Mouse (Mus musculus): ENCODE data around the gene 2410004P03Rik.

Gene 2410004P03Rik

GRCm38 (mm10) chr12:17011100-17011870 is at the start of gene 2410004P03Rik:
Gene 2410004P03Rik (minus strand): TSS chr12:17011727.
- peak; percentile 86 for DNase-seq

- DNase-seq, result no peak
Measured at GRCm38 (mm10) chr12:17061183-17061722, 49.7 kb upstream of the 2410004P03Rik start.

- DNase-seq, result no peak
Measured at GRCm38 (mm10) chr12:17058490-17058889, 47.0 kb upstream of the 2410004P03Rik start.

- no peak for DNase-seq
Measured at GRCm38 (mm10) chr12:17057110-17057509, 45.6 kb upstream of the 2410004P03Rik start.

GRCm38 (mm10) chr12:17055766-17056165 is 44.2 kb upstream of the 2410004P03Rik start:
- no peak for DNase-seq

GRCm38 (mm10) chr12:17054691-17055090 is 43.2 kb upstream of the 2410004P03Rik start:
- DNase-seq, result no peak

GRCm38 (mm10) chr12:17052673-17053072 is 41.1 kb upstream of the 2410004P03Rik start:
- no peak for DNase-seq

GRCm38 (mm10) chr12:17051057-17051456 is 39.5 kb upstream of the 2410004P03Rik start:
- DNase-seq, result peak; percentile 35

GRCm38 (mm10) chr12:17049796-17050195 is 38.3 kb upstream of the 2410004P03Rik start:
- DNase-seq, result no peak

- DNase-seq, result peak; percentile 30
Measured at GRCm38 (mm10) chr12:17048979-17049612, 37.6 kb upstream of the 2410004P03Rik start.

- no peak for DNase-seq
Measured at GRCm38 (mm10) chr12:17043311-17043710, 31.8 kb upstream of the 2410004P03Rik start.

- DNase-seq, result no peak
Measured at GRCm38 (mm10) chr12:17040567-17040966, 29.0 kb upstream of the 2410004P03Rik start.

GRCm38 (mm10) chr12:17039415-17039814 is 27.9 kb upstream of the 2410004P03Rik start:
- no peak for DNase-seq

GRCm38 (mm10) chr12:17038246-17038645 is 26.7 kb upstream of the 2410004P03Rik start:
- no peak for DNase-seq

- DNase-seq, result no peak
Measured at GRCm38 (mm10) chr12:17037053-17037610, 25.6 kb upstream of the 2410004P03Rik start.

- no peak for DNase-seq
Measured at GRCm38 (mm10) chr12:17036532-17036931, 25.0 kb upstream of the 2410004P03Rik start.

GRCm38 (mm10) chr12:17035128-17035527 is 23.6 kb upstream of the 2410004P03Rik start:
- DNase-seq, result peak; percentile 34

GRCm38 (mm10) chr12:17034671-17035070 is 23.1 kb upstream of the 2410004P03Rik start:
- no peak for DNase-seq

- DNase-seq, result no peak
Measured at GRCm38 (mm10) chr12:17033464-17033841, 21.9 kb upstream of the 2410004P03Rik start.

- peak; percentile 86 for DNase-seq
Measured at GRCm38 (mm10) chr12:17032694-17033463, 21.4 kb upstream of the 2410004P03Rik start.

GRCm38 (mm10) chr12:17024554-17025110 is 13.1 kb upstream of the 2410004P03Rik start:
- no peak for DNase-seq

GRCm38 (mm10) chr12:17022145-17022544 is 10.6 kb upstream of the 2410004P03Rik start:
- DNase-seq, result no peak
